Mouse (Mus musculus) G1E (cell line): ENCODE data around the gene Slit1.

Experiments used
- CTCF ChIP-seq: IDR thresholded peaks from 2 replicates; pipeline ENCODE4 v1.5.1; 2012; ENCODE audit warnings: low read depth, low read length, inconsistent platforms, mixed read lengths
- GATA1 ChIP-seq: IDR thresholded peaks from 2 replicates; pipeline ENCODE4 v1.6.1; 2012; ENCODE audit warnings: borderline replicate concordance, low read length, inconsistent platforms, mixed read lengths

DNA sequence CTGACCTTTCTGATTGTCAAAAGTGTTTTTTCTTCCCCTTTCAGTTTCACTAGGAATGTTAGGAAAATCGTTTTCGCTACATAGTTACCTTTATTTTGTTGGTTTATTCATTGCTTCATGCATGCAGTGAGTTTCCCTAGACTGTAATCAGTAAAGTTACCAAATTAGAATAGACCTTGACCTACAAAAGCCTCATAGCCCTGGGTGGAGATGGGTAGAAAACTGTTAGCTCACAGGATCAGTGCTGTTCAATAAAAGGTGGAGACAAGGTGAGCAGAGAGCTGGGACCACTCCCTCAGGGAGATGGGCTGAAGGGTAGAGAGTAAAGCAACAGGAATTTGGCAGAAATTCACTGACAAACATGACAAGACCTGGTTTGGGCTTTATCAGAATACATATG lies 169.8 kb downstream of the Slit1 start:
- no peak for TF ChIP-seq GATA1
- no peak for TF ChIP-seq CTCF
